Mouse (Mus musculus) midbrain, postnatal 0 days (tissue): ENCODE results near the gene Recql5. TPM values are rescaled to one million over a fixed set of nuclear protein-coding genes. Genes with fewer than 3 reads are reported as not detected.
"Not testable (repeated sequence)": the region's sequence is repeated elsewhere in the genome, so short reads cannot be mapped to it uniquely, and the experiment has no call there.

Experiments used
- ATAC-seq: fragments of 200-750 bp; cut with Nextera tagmentation; 2 replicates; pipeline ENCODE4 v1.8.0; 2017; ENCODE audit warnings: moderate number of reproducible peaks, mild to moderate bottlenecking, moderate TSS enrichment, moderate library complexity; ENCODE audit not compliant: low FRiP score
- DNase-seq: peaks from one replicate; pipeline ENCODE4 v3.0.0-alpha.2; 2015; ENCODE audit warnings: low spot score
- H3K27ac ChIP-seq: fragments of 300-500 bp; sonication (generic); 2 replicates; pipeline ENCODE4 v1.5.1; 2014; ENCODE audit warnings: low read depth, mild to moderate bottlenecking, low read length, mixed read lengths
- H3K27me3 ChIP-seq: fragments of 300-500 bp; sonication (generic); 2 replicates; pipeline ENCODE4 v1.6.1; 2014; ENCODE audit warnings: low read length, control low read depth, mixed read lengths; ENCODE audit not compliant: insufficient read depth
- H3K36me3 ChIP-seq: fragments of 300-500 bp; sonication (generic); 2 replicates; pipeline ENCODE4 v1.6.1; 2014; ENCODE audit warnings: low read length, control low read depth, mixed read lengths; ENCODE audit not compliant: insufficient read depth
- H3K4me1 ChIP-seq: fragments of 300-500 bp; sonication (generic); 2 replicates; pipeline ENCODE4 v1.6.1; 2014; ENCODE audit warnings: mild to moderate bottlenecking, control low read depth, antibody characterized with exemption, low read length, mixed read lengths; ENCODE audit not compliant: insufficient read depth
- H3K4me2 ChIP-seq: fragments of 300-500 bp; sonication (generic); 2 replicates; pipeline ENCODE4 v1.6.1; 2014; ENCODE audit warnings: low read depth, mild to moderate bottlenecking, low read length, mixed read lengths; ENCODE audit not compliant: poor library complexity, severe bottlenecking
- H3K4me3 ChIP-seq: fragments of 300-500 bp; sonication (generic); 2 replicates; pipeline ENCODE4 v1.5.1; 2014; ENCODE audit warnings: low read depth, mild to moderate bottlenecking, low read length, moderate library complexity
- H3K9ac ChIP-seq: fragments of 300-500 bp; sonication (generic); replicated peaks from 2 replicates; pipeline ENCODE4 v1.6.1; 2014; ENCODE audit warnings: mild to moderate bottlenecking, low read length, moderate library complexity, mixed read lengths; ENCODE audit not compliant: poor library complexity, severe bottlenecking
- H3K9me3 ChIP-seq: fragments of 300-500 bp; sonication (generic); 2 replicates; pipeline ENCODE4 v1.6.1; 2016; ENCODE audit warnings: low read length, control low read depth
- CTCF ChIP-seq: IDR thresholded peaks from 2 replicates; pipeline ENCODE4 v1.5.1; 2016; ENCODE audit warnings: antibody characterized with exemption, mild to moderate bottlenecking
- WGBS: fragments of 180-500 bp; shearing (Covaris S2); extraction: QIAGEN DNeasy Blood & Tissue Kit; methylation state at CpG from one replicate; pipeline ENCODE4 v1.1.7; 2014; 5-methylcytosine and 5-hydroxymethylcytosine counted together
- polyA plus RNA-seq: library from polyadenylated mRNA; unstranded; fragments of >200 nt; fragmentation: Nextera tagmentation; extraction: Ambion mirVana; gene quantifications from 2 replicates; pipeline ENCODE4 v1.2.1, GENCODE M21; 2015
- total RNA-seq: library from RNA; depleted of rRNA; stranded (reverse); fragments of >200 nt; gene quantifications from 2 replicates; pipeline ENCODE4 v1.2.3, GENCODE M21; 2014

The Recql5 gene
- total and polyA plus RNA-seq, 2 experiments from 2014 or later, result 8.0 to 20.4 TPM

GRCm38 (mm10) chr11:115858354-115858753 lies 74.9 kb downstream of the Recql5 start, which contains the start of gene Myo15b:
Gene Myo15b (plus strand): TSS chr11:115858406.
- Histone ChIP-seq H3K4me1 (no peaks in the 10 kb centered on the region), H3K27me3 (peaks cover 49% of the 10 kb centered on the region), H3K9me3 (no peaks in the 10 kb centered on the region), H3K27ac (no peak within 1 kb of the TSS), H3K4me3 (peak within 1 kb of the TSS; percentile 27; the same call in 1 of the 2 replicates), H3K4me2 (peak within 1 kb of the TSS; percentile 44), H3K36me3 (no peaks in the 10 kb centered on the region), H3K9ac (no peak within 1 kb of the TSS)
- 13% methylated on average over 27 of the region's 27 CpGs for WGBS
- no peak for TF ChIP-seq CTCF
- DNase-seq (no peak), ATAC-seq (no peak)

GRCm38 (mm10) chr11:115857936-115858335 lies 75.3 kb downstream of the Recql5 start:
- TF ChIP-seq CTCF, result no peak
- Histone ChIP-seq H3K27ac (no peak overlapping the region), H3K4me3 (no peak overlapping the region), H3K4me2 (no peak overlapping the region), H3K27me3 (peaks cover 48% of the 10 kb centered on the region), H3K36me3 (no peaks in the 10 kb centered on the region), H3K4me1 (no peaks in the 10 kb centered on the region), H3K9ac (no peak overlapping the region), H3K9me3 (no peaks in the 10 kb centered on the region)
- no peak for ATAC-seq
- WGBS, result 39% methylated on average over 13 of the region's 13 CpGs
- no peak for DNase-seq

- not testable (repeated sequence) for H3K36me3 ChIP-seq, H3K4me3 ChIP-seq
Measured at GRCm38 (mm10) chr11:115857146-115857545, 76.1 kb downstream of the Recql5 start.

GRCm38 (mm10) chr11:115854674-115855073 lies 78.6 kb downstream of the Recql5 start:
- no peak for ATAC-seq
- Histone ChIP-seq H3K36me3 (no peaks in the 10 kb centered on the region), H3K4me2 (no peak overlapping the region), H3K9me3 (no peaks in the 10 kb centered on the region), H3K27me3 (peaks cover 19% of the 10 kb centered on the region), H3K9ac (no peak overlapping the region), H3K27ac (no peak overlapping the region), H3K4me3 (no peak overlapping the region), H3K4me1 (no peaks in the 10 kb centered on the region)
- WGBS, result 71% methylated on average over 6 of the region's 6 CpGs
- no peak for TF ChIP-seq CTCF
- no peak for DNase-seq

More at GRCm38 (mm10) chr11:115857146-115857545, 76.1 kb downstream of the Recql5 start:
- peaks cover 42% of the 10 kb centered on the region for H3K27me3 ChIP-seq
- H3K4me1 ChIP-seq, ATAC-seq, H3K9ac ChIP-seq, H3K4me2 ChIP-seq, DNase-seq, H3K27ac ChIP-seq, H3K9me3 ChIP-seq: not testable (repeated sequence)
- WGBS, result 90% methylated on average over 4 of the region's 4 CpGs

- 93% methylated on average over 2 of the region's 2 CpGs for WGBS
- no peaks in the 10 kb centered on the region for H3K9me3 ChIP-seq
- no peak overlapping the region for H3K27ac ChIP-seq
- H3K27me3 ChIP-seq, result no peaks in the 10 kb centered on the region
- H3K4me2 ChIP-seq, result no peak overlapping the region
- ATAC-seq, result no peak
- no peaks in the 10 kb centered on the region for H3K4me1 ChIP-seq
- no peak overlapping the region for H3K4me3 ChIP-seq
- no peak for DNase-seq
- no peaks in the 10 kb centered on the region for H3K36me3 ChIP-seq
- TF ChIP-seq CTCF, result no peak
- no peak overlapping the region for H3K9ac ChIP-seq
Measured at GRCm38 (mm10) chr11:115845819-115846218, 87.5 kb downstream of the Recql5 start.

GRCm38 (mm10) chr11:115844240-115844639 lies 89.0 kb downstream of the Recql5 start:
- Histone ChIP-seq H3K27me3 (no peaks in the 10 kb centered on the region), H3K9me3 (no peaks in the 10 kb centered on the region), H3K4me1 (no peaks in the 10 kb centered on the region), H3K36me3 (no peaks in the 10 kb centered on the region), H3K4me2 (no peak overlapping the region), H3K4me3 (no peak overlapping the region), H3K27ac (no peak overlapping the region), H3K9ac (no peak overlapping the region)
- DNase-seq (no peak), ATAC-seq (no peak)
- 72% methylated on average over 8 of the region's 8 CpGs for WGBS
- no peak for TF ChIP-seq CTCF
